Mouse (Mus musculus) forebrain, embryonic 13.5 days (tissue): ENCODE results near the gene Calm1. TPM values are rescaled to one million over a fixed set of nuclear protein-coding genes. Genes with fewer than 3 reads are reported as not detected.

Experiments
- ATAC-seq: fragments of 200-750 bp; cut with Nextera tagmentation; 2 replicates; pipeline ENCODE4 v1.8.0; 2017
- H3K27ac ChIP-seq: fragments of 300-500 bp; sonication (generic); 2 replicates; pipeline ENCODE4 v1.5.1; 2015; ENCODE audit warnings: inconsistent platforms, mild to moderate bottlenecking, moderate library complexity
- H3K27me3 ChIP-seq: fragments of 300-500 bp; sonication (generic); 2 replicates; pipeline ENCODE4 v1.6.1; 2015; ENCODE audit warnings: mild to moderate bottlenecking, inconsistent platforms
- H3K36me3 ChIP-seq: fragments of 300-500 bp; sonication (generic); 2 replicates; pipeline ENCODE4 v1.6.1; 2015; ENCODE audit warnings: mild to moderate bottlenecking, inconsistent platforms; ENCODE audit not compliant: poor library complexity, severe bottlenecking
- H3K4me1 ChIP-seq: fragments of 300-500 bp; sonication (generic); 2 replicates; pipeline ENCODE4 v1.6.1; 2015; ENCODE audit warnings: inconsistent platforms
- H3K4me2 ChIP-seq: fragments of 300-500 bp; sonication (generic); 2 replicates; pipeline ENCODE4 v1.6.1; 2015; ENCODE audit warnings: inconsistent platforms, mild to moderate bottlenecking, moderate library complexity
- H3K4me3 ChIP-seq: fragments of 300-500 bp; sonication (generic); 2 replicates; pipeline ENCODE4 v1.5.1; 2015; ENCODE audit warnings: mild to moderate bottlenecking, inconsistent platforms
- H3K9ac ChIP-seq: fragments of 300-500 bp; sonication (generic); 2 replicates; pipeline ENCODE4 v1.6.1; 2015; ENCODE audit warnings: mild to moderate bottlenecking, inconsistent platforms
- H3K9me3 ChIP-seq: fragments of 300-500 bp; sonication (generic); replicated peaks from 2 replicates; pipeline ENCODE4 v1.6.1; 2016; ENCODE audit warnings: inconsistent platforms
- WGBS: fragments of 180-500 bp; shearing (Covaris S2); methylation state at CpG from one replicate; pipeline ENCODE4 v1.1.7; 2015; 5-methylcytosine and 5-hydroxymethylcytosine counted together
- polyA plus RNA-seq: library from polyadenylated mRNA; unstranded; fragments of >200 nt; fragmentation: Nextera tagmentation; extraction: Ambion mirVana; gene quantifications from 2 replicates; pipeline ENCODE4 v1.2.1, GENCODE M21; 2015

The Calm1 gene
- polyA plus RNA-seq, 1 experiment from 2014 or later = 2,096 TPM

GRCm38 (mm10) chr12:100234919-100235318 lies 35.7 kb downstream of the Calm1 start:
- Histone ChIP-seq H3K9me3 (no peaks in the 10 kb centered on the region), H3K4me2 (no peak overlapping the region), H3K27me3 (no peaks in the 10 kb centered on the region), H3K9ac (no peak overlapping the region), H3K27ac (no peak overlapping the region), H3K4me3 (no peak overlapping the region), H3K36me3 (no peaks in the 10 kb centered on the region), H3K4me1 (peaks cover 11% of the 10 kb centered on the region)
- no peak for ATAC-seq
- 75% methylated on average over 7 of the region's 7 CpGs for WGBS

GRCm38 (mm10) chr12:100235423-100235822 lies 36.2 kb downstream of the Calm1 start:
- no peak for ATAC-seq
- no peak overlapping the region for H3K9ac ChIP-seq
- H3K9me3 ChIP-seq = no peaks in the 10 kb centered on the region
- peaks cover 16% of the 10 kb centered on the region for H3K4me1 ChIP-seq
- no peak overlapping the region for H3K4me3 ChIP-seq
- no peak overlapping the region for H3K27ac ChIP-seq
- no peaks in the 10 kb centered on the region for H3K27me3 ChIP-seq
- WGBS = 57% methylated on average over 5 of the region's 5 CpGs
- H3K36me3 ChIP-seq = no peaks in the 10 kb centered on the region
- no peak overlapping the region for H3K4me2 ChIP-seq

GRCm38 (mm10) chr12:100239404-100239803 lies 40.2 kb downstream of the Calm1 start:
- H3K4me1 ChIP-seq = peaks cover 21% of the 10 kb centered on the region
- peak overlapping the region; percentile 73 for H3K27ac ChIP-seq
- WGBS = 52% methylated on average over 7 of the region's 7 CpGs
- no peaks in the 10 kb centered on the region for H3K9me3 ChIP-seq
- peak; percentile 78 for ATAC-seq
- no peak overlapping the region for H3K4me3 ChIP-seq
- H3K9ac ChIP-seq = no peak overlapping the region
- H3K36me3 ChIP-seq = no peaks in the 10 kb centered on the region
- no peaks in the 10 kb centered on the region for H3K27me3 ChIP-seq
- no peak overlapping the region for H3K4me2 ChIP-seq

GRCm38 (mm10) chr12:100239807-100240206 lies 40.6 kb downstream of the Calm1 start:
- Histone ChIP-seq H3K4me3 (no peak overlapping the region), H3K9me3 (no peaks in the 10 kb centered on the region), H3K36me3 (no peaks in the 10 kb centered on the region), H3K9ac (no peak overlapping the region), H3K27ac (peak overlapping the region; percentile 73), H3K4me2 (no peak overlapping the region), H3K4me1 (peaks cover 25% of the 10 kb centered on the region), H3K27me3 (no peaks in the 10 kb centered on the region)
- ATAC-seq = no peak; the same call in 1 of the 2 replicates
- WGBS = 38% methylated on average over 6 of the region's 6 CpGs

- H3K9me3 ChIP-seq = no peaks in the 10 kb centered on the region
- H3K27me3 ChIP-seq = no peaks in the 10 kb centered on the region
- no peaks in the 10 kb centered on the region for H3K36me3 ChIP-seq
- H3K27ac ChIP-seq = peak overlapping the region; percentile 80
- H3K4me2 ChIP-seq = peak overlapping the region; percentile 54
- peak overlapping the region; percentile 23 for H3K4me3 ChIP-seq
- peaks cover 27% of the 10 kb centered on the region for H3K4me1 ChIP-seq
- 6% methylated on average over 22 of the region's 22 CpGs for WGBS
- peak; percentile 95 for ATAC-seq
- peak overlapping the region; percentile 59 for H3K9ac ChIP-seq
These were observed 42.9 kb downstream of the Calm1 start for GRCm38 (mm10) chr12:100241911-100242796.

- Histone ChIP-seq H3K27me3 (no peaks in the 10 kb centered on the region), H3K9ac (peak overlapping the region; percentile 17), H3K4me1 (peaks cover 20% of the 10 kb centered on the region), H3K4me2 (no peak overlapping the region), H3K27ac (peak overlapping the region; percentile 77), H3K4me3 (no peak overlapping the region), H3K9me3 (no peaks in the 10 kb centered on the region), H3K36me3 (no peaks in the 10 kb centered on the region)
- ATAC-seq = peak; percentile 33; the same call in 1 of the 2 replicates
- 15% methylated on average over 5 of the region's 5 CpGs for WGBS
These were observed 45.3 kb downstream of the Calm1 start for GRCm38 (mm10) chr12:100244580-100244979.

- Histone ChIP-seq H3K27ac (no peak overlapping the region), H3K27me3 (no peaks in the 10 kb centered on the region), H3K4me1 (peaks cover 9% of the 10 kb centered on the region), H3K36me3 (no peaks in the 10 kb centered on the region), H3K9me3 (no peaks in the 10 kb centered on the region), H3K9ac (no peak overlapping the region), H3K4me2 (no peak overlapping the region), H3K4me3 (no peak overlapping the region)
- ATAC-seq = no peak
- 90% methylated on average over 7 of the region's 7 CpGs for WGBS
These were observed 49.9 kb downstream of the Calm1 start for GRCm38 (mm10) chr12:100249170-100249569.

GRCm38 (mm10) chr12:100254471-100254870 lies 55.2 kb downstream of the Calm1 start:
- Histone ChIP-seq H3K36me3 (no peaks in the 10 kb centered on the region), H3K27ac (no peak overlapping the region), H3K27me3 (no peaks in the 10 kb centered on the region), H3K9ac (no peak overlapping the region), H3K4me3 (no peak overlapping the region), H3K4me1 (no peaks in the 10 kb centered on the region; the same call in 1 of the 2 replicates), H3K4me2 (no peak overlapping the region), H3K9me3 (no peaks in the 10 kb centered on the region)
- 76% methylated on average over 4 of the region's 4 CpGs for WGBS
- peak; percentile 45; the same call in 1 of the 2 replicates for ATAC-seq

- WGBS = 94% methylated on average over 2 of the region's 2 CpGs
- no peak overlapping the region for H3K27ac ChIP-seq
- no peaks in the 10 kb centered on the region for H3K36me3 ChIP-seq
- H3K4me2 ChIP-seq = no peak overlapping the region
- no peak overlapping the region for H3K4me3 ChIP-seq
- no peaks in the 10 kb centered on the region for H3K27me3 ChIP-seq
- no peak for ATAC-seq
- H3K9ac ChIP-seq = no peak overlapping the region
- H3K4me1 ChIP-seq = peaks cover 5% of the 10 kb centered on the region; the same call in 1 of the 2 replicates
- H3K9me3 ChIP-seq = no peaks in the 10 kb centered on the region
These were observed 56.3 kb downstream of the Calm1 start for GRCm38 (mm10) chr12:100255441-100255949.

GRCm38 (mm10) chr12:100257779-100258178 lies 58.5 kb downstream of the Calm1 start:
- no peak overlapping the region for H3K4me3 ChIP-seq
- H3K9me3 ChIP-seq = no peaks in the 10 kb centered on the region
- H3K27me3 ChIP-seq = no peaks in the 10 kb centered on the region
- 84% methylated on average over 3 of the region's 3 CpGs for WGBS
- H3K36me3 ChIP-seq = no peaks in the 10 kb centered on the region
- ATAC-seq = no peak
- no peak overlapping the region for H3K27ac ChIP-seq
- peaks cover 5% of the 10 kb centered on the region; the same call in 1 of the 2 replicates for H3K4me1 ChIP-seq
- H3K9ac ChIP-seq = no peak overlapping the region
- H3K4me2 ChIP-seq = no peak overlapping the region
